Mouse (Mus musculus) neural tube, embryonic 11.5 days (tissue): ENCODE measurements around the gene Smim24. TPM values are rescaled to one million over a fixed set of nuclear protein-coding genes. Genes with fewer than 3 reads are reported as not detected.

ENCODE experiments used
- ATAC-seq: fragments of 200-750 bp; cut with Nextera tagmentation; 2 replicates; pipeline ENCODE4 v1.8.0; 2017; ENCODE audit warnings: moderate number of reproducible peaks, mild to moderate bottlenecking, moderate TSS enrichment, moderate library complexity; ENCODE audit not compliant: insufficient read depth, low FRiP score, low TSS enrichment
- DNase-seq: peaks from one replicate; pipeline ENCODE4 v3.0.0-alpha.2; 2015; ENCODE audit warnings: low spot score
- H3K27ac ChIP-seq: fragments of 300-500 bp; sonication (generic); 2 replicates; pipeline ENCODE4 v1.5.1; 2014; ENCODE audit warnings: low read depth, mild to moderate bottlenecking, low read length
- H3K27me3 ChIP-seq: fragments of 300-500 bp; sonication (generic); 2 replicates; pipeline ENCODE4 v1.6.1; 2014; ENCODE audit warnings: mild to moderate bottlenecking, low read length, mixed read lengths; ENCODE audit not compliant: control insufficient read depth, insufficient read depth
- H3K36me3 ChIP-seq: fragments of 300-500 bp; sonication (generic); 2 replicates; pipeline ENCODE4 v1.6.1; 2014; ENCODE audit warnings: mild to moderate bottlenecking, low read length, moderate library complexity, mixed read lengths; ENCODE audit not compliant: control insufficient read depth, insufficient read depth
- H3K4me1 ChIP-seq: fragments of 300-500 bp; sonication (generic); 2 replicates; pipeline ENCODE4 v1.6.1; 2014; ENCODE audit warnings: low read length, mixed read lengths; ENCODE audit not compliant: control insufficient read depth, insufficient read depth
- H3K4me2 ChIP-seq: fragments of 300-500 bp; sonication (generic); 2 replicates; pipeline ENCODE4 v1.6.1; 2014; ENCODE audit warnings: low read depth, mild to moderate bottlenecking, moderate library complexity
- H3K4me3 ChIP-seq: fragments of 300-500 bp; sonication (generic); 2 replicates; pipeline ENCODE4 v1.5.1; 2014; ENCODE audit warnings: low read depth, low read length
- H3K9ac ChIP-seq: fragments of 300-500 bp; sonication (generic); 2 replicates; pipeline ENCODE4 v1.6.1; 2014; ENCODE audit warnings: mild to moderate bottlenecking, low read length
- H3K9me3 ChIP-seq: fragments of 300-500 bp; sonication (generic); 2 replicates; pipeline ENCODE4 v1.6.1; 2016; ENCODE audit warnings: low read length; ENCODE audit not compliant: control insufficient read depth
- WGBS: fragments of 180-500 bp; shearing (Covaris S2); extraction: QIAGEN DNeasy Blood & Tissue Kit; methylation state at CpG from one replicate; pipeline ENCODE4 v1.1.7; 2014; 5-methylcytosine and 5-hydroxymethylcytosine counted together
- polyA plus RNA-seq: library from polyadenylated mRNA; unstranded; fragments of >200 nt; fragmentation: Nextera tagmentation; extraction: Ambion mirVana; gene quantifications from 2 replicates; pipeline ENCODE4 v1.2.1, GENCODE M21; 2014

The Smim24 gene
- polyA plus RNA-seq, 1 experiment from 2014 or later, result 1.9 TPM

DNA sequence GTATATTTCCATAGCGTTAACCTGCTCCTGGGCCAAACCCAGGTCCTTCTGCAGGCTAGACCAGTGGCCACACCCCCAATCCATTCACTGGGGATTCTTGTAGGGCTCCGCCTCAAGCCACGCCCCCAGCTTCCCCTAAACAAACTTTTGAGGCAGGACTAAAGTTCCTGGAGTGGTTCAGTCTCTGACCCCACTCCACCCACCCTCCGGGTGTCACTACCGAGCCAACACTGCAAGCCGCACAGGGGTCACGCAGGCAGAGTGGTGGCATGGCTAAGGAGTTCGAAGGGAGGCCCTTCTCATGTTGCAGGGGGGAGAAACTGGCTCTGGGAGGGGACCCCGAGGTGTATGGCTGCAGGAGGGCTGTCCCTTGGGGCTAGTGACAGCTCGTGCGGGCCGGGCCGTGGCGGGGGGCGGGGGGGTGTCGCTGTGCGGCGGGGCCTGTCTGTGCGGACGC, 36.8 kb downstream of the Smim24 start:
- H3K27me3 ChIP-seq, result peaks cover 53% of the 10 kb centered on the region
- DNase-seq, result peak; percentile 79
- no peaks in the 10 kb centered on the region for H3K9me3 ChIP-seq
- under 1% methylated on average over 20 of the region's 20 CpGs for WGBS
- H3K9ac ChIP-seq, result peak overlapping the region; percentile 90
- peak overlapping the region; percentile 86 for H3K4me3 ChIP-seq
- no peaks in the 10 kb centered on the region for H3K36me3 ChIP-seq
- peak overlapping the region; percentile 88 for H3K4me2 ChIP-seq
- peaks cover 17% of the 10 kb centered on the region for H3K4me1 ChIP-seq
- ATAC-seq, result 0 out of 2 replicates have a peak, but pooled peaks have one; percentile 10
- H3K27ac ChIP-seq, result peak overlapping the region; percentile 77; the same call in 1 of the 2 replicates

DNA sequence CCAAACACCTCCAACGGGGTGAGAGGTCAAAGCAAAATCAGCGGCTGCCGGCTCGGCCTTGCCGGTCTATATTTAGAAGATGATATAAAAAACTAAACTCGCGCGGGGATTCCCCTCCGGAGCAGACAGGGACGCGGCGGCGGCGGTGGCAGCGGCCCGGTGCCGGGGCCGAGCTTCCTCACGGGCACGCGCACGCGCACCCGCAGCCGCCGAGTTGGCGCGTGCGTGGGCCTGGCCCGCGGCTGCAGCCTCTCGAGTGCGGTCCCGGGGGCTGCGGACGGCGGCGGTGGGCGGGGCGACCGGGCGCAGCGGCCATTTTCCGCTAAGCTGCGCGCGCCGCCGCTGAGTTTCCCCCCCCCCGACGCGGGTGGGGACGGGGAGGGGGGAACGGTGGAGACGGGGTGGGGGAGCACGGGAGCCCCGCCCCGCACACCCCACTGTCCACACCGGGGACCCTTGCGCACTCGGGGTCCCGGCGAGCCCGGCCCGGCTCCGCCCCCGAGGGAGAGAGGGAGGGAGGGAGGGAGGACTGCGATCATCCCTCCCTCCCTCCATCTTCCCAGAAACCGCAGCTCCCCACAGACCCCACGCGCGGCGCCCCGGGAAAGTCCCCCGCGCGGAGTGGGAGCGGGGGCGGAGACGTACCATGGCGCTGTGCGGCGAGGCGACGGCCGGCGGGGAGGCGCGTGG, 37.4 kb downstream of the Smim24 start:
- peaks cover 17% of the 10 kb centered on the region for H3K4me1 ChIP-seq
- ATAC-seq, result no peak
- peaks cover 47% of the 10 kb centered on the region for H3K27me3 ChIP-seq

DNA sequence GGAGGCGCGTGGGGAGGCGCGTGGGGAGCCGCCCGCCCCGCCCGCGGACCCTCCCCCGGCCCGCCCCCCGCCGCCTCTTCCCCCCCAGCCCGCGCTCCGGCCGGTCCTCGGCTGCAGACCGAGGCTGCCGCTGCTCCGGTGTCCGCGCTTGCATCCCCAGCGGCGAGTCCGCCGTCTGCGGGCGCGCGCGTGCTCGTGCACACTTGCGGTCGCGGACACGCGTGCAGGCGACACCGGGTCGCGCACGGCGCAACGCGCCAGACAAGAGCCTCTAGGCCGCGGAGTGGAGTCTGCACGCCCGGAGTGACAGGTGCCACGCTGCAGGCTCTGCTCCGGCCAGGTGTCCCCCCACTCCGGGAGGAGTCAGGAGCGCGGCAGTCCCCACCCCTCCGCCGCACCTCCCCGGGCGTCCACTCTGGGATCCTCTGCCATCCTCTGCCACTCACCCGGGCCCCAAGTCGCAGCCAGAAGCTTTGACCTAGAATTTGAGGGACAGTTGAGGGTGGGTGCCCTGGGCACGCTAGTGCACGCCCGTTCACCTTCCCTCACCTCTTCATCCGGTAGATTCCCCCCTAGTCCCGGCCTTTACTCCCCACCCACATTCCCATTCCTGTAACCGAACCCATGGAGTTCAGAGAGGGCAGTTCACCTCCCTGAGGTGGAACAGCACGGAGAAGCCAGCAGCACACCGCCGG, 38.1 kb downstream of the Smim24 start:
- peak overlapping the region; percentile 90 for H3K9ac ChIP-seq
- DNase-seq (peak; percentile 59), ATAC-seq (no peak)
- H3K27me3 ChIP-seq, result peaks cover 40% of the 10 kb centered on the region
- H3K4me1 ChIP-seq, result peaks cover 17% of the 10 kb centered on the region
- no peaks in the 10 kb centered on the region for H3K9me3 ChIP-seq
- no peaks in the 10 kb centered on the region for H3K36me3 ChIP-seq
- peak overlapping the region; percentile 86 for H3K4me3 ChIP-seq
- under 1% methylated on average over 55 of the region's 70 CpGs for WGBS
- H3K4me2 ChIP-seq, result peak overlapping the region; percentile 88
- peak overlapping the region; percentile 77 for H3K27ac ChIP-seq

More for the DNA sequence above, 37.4 kb downstream of the Smim24 start:
- DNase-seq, result peak; percentile 87
- WGBS, result under 1% methylated on average over 41 of the region's 89 CpGs
- peak overlapping the region; percentile 88 for H3K4me2 ChIP-seq
- peak overlapping the region; percentile 86 for H3K4me3 ChIP-seq
- peak overlapping the region; percentile 90 for H3K9ac ChIP-seq
- no peaks in the 10 kb centered on the region for H3K36me3 ChIP-seq
- H3K27ac ChIP-seq, result peak overlapping the region; percentile 77
- H3K9me3 ChIP-seq, result no peaks in the 10 kb centered on the region

DNA sequence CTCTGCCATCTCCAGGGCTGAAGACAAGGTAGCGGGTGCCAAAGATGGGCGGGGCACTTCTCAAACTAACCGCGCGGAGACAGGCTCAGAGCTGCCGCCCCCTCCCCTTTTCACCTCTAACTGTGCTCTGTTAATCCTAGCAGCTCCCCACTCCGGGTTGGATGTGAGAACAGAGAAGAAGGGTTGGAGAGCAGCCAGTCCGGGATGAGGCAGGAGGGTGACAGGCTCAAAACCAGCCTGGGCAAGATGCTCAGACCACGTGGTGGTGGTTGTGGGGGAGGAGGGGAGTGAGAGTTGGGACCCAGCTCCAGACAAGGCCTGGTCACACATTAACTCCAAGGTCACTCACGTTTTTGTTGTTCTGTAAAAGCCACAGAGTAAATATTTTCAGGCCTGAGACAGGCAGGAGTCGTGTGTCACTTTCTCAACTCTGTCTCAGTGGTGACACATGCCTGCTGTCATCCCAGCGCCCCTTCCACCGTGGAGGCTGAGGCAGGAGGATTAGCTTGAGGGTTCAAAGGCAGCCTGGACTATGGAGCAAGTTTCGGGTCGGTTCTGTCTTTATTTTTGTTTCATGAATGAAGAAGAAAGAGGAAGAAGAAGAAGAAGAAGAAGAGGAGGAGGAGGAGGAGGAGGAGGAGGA, 38.8 kb downstream of the Smim24 start:
- Histone ChIP-seq H3K27me3 (peaks cover 34% of the 10 kb centered on the region), H3K4me1 (peaks cover 12% of the 10 kb centered on the region), H3K9ac (no peak overlapping the region), H3K4me3 (peak overlapping the region; percentile 86; the same call in 1 of the 2 replicates), H3K27ac (no peak overlapping the region), H3K9me3 (no peaks in the 10 kb centered on the region), H3K4me2 (peak overlapping the region; percentile 88; the same call in 1 of the 2 replicates), H3K36me3 (no peaks in the 10 kb centered on the region)
- no peak for ATAC-seq
- DNase-seq, result peak; percentile 25
- WGBS, result 14% methylated on average over 15 of the region's 15 CpGs

DNA sequence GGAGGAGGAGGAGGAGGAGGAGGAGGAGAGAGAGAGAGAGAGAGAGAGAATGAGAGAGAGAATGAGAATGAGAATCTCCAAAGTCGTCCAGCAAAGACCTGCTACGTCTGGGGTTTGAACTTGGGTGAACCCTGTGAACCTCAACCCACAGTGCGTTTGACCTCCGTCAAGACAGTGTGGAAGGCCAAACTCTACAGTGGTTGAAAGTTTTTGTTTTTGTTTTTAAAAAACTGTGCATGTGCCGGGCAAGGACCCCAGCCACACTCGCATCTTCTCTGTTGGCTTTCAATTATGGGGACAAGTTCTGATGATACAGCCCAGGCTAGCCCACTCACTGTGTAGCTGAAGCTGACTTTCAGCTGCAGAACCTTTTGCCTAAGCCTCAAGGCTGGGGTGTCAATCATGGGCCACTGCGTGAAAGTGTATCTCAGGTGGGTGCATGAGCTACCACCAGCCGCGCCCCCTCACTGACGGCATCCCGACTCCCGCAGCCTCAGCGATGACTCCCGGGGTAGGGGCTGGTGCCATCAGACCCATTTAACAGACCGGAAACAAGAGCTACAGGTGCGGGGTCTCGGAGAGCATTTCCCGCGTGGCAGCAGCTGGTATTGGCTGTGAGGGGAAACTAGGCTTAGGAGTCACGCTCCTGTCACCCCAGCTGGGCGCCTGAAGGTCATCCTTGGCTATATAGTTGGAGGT, 39.5 kb downstream of the Smim24 start:
- WGBS, result 64% methylated on average over 21 of the region's 21 CpGs
- DNase-seq (no peak), ATAC-seq (0 out of 2 replicates have a peak, but pooled peaks have one; percentile 2)
- Histone ChIP-seq H3K27ac (0 out of 2 replicates have a peak overlapping the region, but pooled peaks have one; percentile 6), H3K4me1 (peaks cover 6% of the 10 kb centered on the region; the same call in 1 of the 2 replicates), H3K36me3 (no peaks in the 10 kb centered on the region), H3K4me3 (peak overlapping the region; percentile 1; the same call in 1 of the 2 replicates), H3K9me3 (no peaks in the 10 kb centered on the region), H3K4me2 (no peak overlapping the region), H3K9ac (no peak overlapping the region), H3K27me3 (peaks cover 28% of the 10 kb centered on the region)

DNA sequence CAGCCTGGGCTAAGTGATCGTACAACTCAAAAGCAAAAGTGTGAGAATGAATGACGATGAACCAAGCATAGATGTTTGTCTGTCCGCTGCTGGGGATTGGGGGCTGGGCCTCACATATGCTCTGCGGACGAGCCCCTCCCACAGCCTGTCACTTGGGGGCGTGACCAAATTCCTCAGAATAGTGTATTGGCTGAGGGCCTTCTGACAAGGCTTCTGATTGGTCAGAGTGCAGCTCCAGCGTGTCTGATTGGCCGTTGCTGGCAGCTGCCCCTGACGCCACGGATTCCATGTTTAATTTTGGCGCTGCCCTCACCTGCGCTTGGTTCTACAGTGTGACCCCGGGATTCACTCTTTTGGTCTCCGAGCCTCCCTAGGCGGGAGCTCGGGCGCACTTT, 40.0 kb downstream of the Smim24 start:
- peak; percentile 89 for ATAC-seq

DNA sequence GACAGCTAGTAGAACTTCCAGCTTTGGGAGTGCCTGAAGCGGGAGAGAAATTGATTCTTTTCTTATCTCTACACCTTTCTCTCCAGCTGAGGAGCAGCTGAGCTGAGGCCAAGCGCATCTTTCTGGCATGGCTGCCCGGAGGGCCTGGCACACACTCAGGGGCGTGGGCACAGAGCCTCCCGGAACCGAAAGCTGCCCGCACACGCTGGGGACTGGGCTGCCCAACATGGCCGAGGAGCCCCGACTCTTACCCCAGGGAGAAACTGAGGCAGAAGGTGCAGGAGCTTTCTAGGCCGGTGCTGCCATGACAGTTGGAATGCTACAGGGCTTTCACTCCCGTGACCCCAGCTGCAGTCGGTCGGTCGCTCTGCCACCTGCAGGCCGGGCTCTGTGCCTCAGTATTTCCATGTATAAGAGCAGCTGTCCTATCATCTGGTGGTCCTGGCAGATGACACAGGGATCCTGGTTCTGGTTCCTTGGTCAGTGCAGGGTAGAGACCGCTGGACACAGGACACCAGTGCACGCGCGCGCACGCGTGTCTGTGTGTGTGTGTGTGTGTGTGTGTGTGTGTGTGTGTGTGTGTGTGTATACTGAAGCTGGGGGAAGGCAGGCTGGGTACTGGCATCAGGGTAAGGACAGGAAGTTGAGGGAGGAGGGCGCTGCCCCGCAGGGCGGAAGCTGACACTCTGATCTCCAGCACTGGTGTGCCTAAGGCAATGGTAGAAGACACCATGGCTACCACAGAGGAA, 40.9 kb downstream of the Smim24 start:
- H3K36me3 ChIP-seq, result no peaks in the 10 kb centered on the region
- H3K4me3 ChIP-seq, result no peak overlapping the region; the same call in 1 of the 2 replicates
- H3K4me2 ChIP-seq, result peak overlapping the region; percentile 25; the same call in 1 of the 2 replicates
- peaks cover 6% of the 10 kb centered on the region; the same call in 1 of the 2 replicates for H3K4me1 ChIP-seq
- H3K27me3 ChIP-seq, result peaks cover 14% of the 10 kb centered on the region
- no peak overlapping the region; the same call in 1 of the 2 replicates for H3K9ac ChIP-seq
- no peak overlapping the region for H3K27ac ChIP-seq
- DNase-seq (peak; percentile 10), ATAC-seq (no peak)
- H3K9me3 ChIP-seq, result no peaks in the 10 kb centered on the region
- WGBS, result 77% methylated on average over 26 of the region's 26 CpGs

More for the DNA sequence above, 40.0 kb downstream of the Smim24 start:
- H3K9ac ChIP-seq, result no peak overlapping the region
- peak overlapping the region; percentile 25 for H3K4me2 ChIP-seq
- H3K4me3 ChIP-seq, result no peak overlapping the region; the same call in none of the 2 replicates
- peak; percentile 89 for DNase-seq
- 0 out of 2 replicates have a peak overlapping the region, but pooled peaks have one; percentile 6 for H3K27ac ChIP-seq
- 5% methylated on average over 17 of the region's 17 CpGs for WGBS
- H3K9me3 ChIP-seq, result no peaks in the 10 kb centered on the region
- H3K4me1 ChIP-seq, result peaks cover 6% of the 10 kb centered on the region; the same call in 1 of the 2 replicates
- H3K27me3 ChIP-seq, result peaks cover 22% of the 10 kb centered on the region
- H3K36me3 ChIP-seq, result no peaks in the 10 kb centered on the region
